In the genomic region with DNA sequence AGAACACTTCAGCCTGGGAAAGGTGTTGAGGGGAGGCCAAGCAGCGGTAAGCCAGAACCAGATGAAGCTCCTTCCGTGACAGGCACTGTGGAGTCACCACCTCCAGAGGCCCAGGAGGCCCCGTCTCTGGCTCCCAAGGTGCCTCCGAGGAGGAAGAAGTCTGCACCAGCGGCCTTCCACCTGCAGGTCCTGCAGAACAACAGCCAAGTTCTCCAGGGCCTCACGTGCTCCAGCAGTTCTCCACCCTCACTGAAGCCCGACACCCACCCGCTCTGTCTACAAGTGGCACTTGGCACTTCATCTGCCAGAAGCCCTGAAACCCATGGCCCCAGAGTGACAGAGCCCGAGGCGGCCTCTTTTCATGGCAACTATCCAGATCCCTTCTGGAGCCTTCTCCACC, we compare ENCODE assay signal across 17 mouse cellular contexts. TPM values are rescaled to one million over a fixed set of nuclear protein-coding genes. Genes with fewer than 3 reads are reported as not detected.
A peak's percentile ranks its signal among the peaks of the same experiment; 100 is the strongest.
DNase-seq lines count a peak whose midpoint lies in the region; ATAC-seq and TF ChIP-seq lines count a peak whose summit lies in the region.
"Had no signal": no experiment of that assay in that cellular context is flagged by ENCODE, and none has a peak within 500 bp of the region (broad histone marks: within the 10 kb centered on the region; RNA-seq: fewer than 3 reads in every experiment).

No protein-coding gene starts in this region.

- H3K4me3 ChIP-seq in heart, embryonic 11.5 days (ENCODE audit: low read depth, low read length) = no peak overlapping the region
- H3K4me3 ChIP-seq in heart, embryonic 16.5 days (ENCODE audit: low read length) = no peak overlapping the region
- H3K4me3 ChIP-seq in heart, postnatal 0 days (ENCODE audit: low read depth, low read length) = no peak overlapping the region
- H3K4me3 ChIP-seq in intestine, embryonic 15.5 days (replicated peaks) = no peak overlapping the region
- H3K4me3 ChIP-seq: embryonic facial prominence, embryonic 12.5 days; forebrain, embryonic 15.5 days; hindbrain, embryonic 15.5 days had no signal

- H3K4me2 ChIP-seq in heart, embryonic 11.5 days = no peak overlapping the region
- no peak overlapping the region for H3K4me2 ChIP-seq in heart, embryonic 16.5 days (ENCODE audit: low read depth, low read length)
- H3K4me2 ChIP-seq in heart, postnatal 0 days (ENCODE audit: low read depth, low read length) = no peak overlapping the region
- no peak overlapping the region for H3K4me2 ChIP-seq in intestine, embryonic 15.5 days (replicated peaks)
- H3K4me2 ChIP-seq: embryonic facial prominence, embryonic 12.5 days; forebrain, embryonic 15.5 days; hindbrain, embryonic 15.5 days had no signal

- ATAC-seq in heart, embryonic 11.5 days (replicated peaks; ENCODE audit: insufficient number of reproducible peaks, low FRiP score, low TSS enrichment) = no peak
- ATAC-seq in heart, embryonic 16.5 days (replicated peaks; ENCODE audit: extremely low read depth, insufficient read depth, low FRiP score) = peak; percentile 90
- peak; percentile 91 for ATAC-seq in heart, postnatal 0 days (ENCODE audit: insufficient read depth, low read depth)
- peak; percentile 51 for ATAC-seq in intestine, embryonic 15.5 days
- ATAC-seq: forebrain, embryonic 15.5 days had no signal

- intact Hi-C loops in heart, postnatal 25 days (cut with DNase I) = no loop called here

- TF ChIP-seq EP300 in heart, postnatal 0 days (IDR thresholded peaks at IDR 0.05; ENCODE audit: low read depth) = no peak

- TF ChIP-seq CTCF in heart, postnatal 0 days (IDR thresholded peaks at IDR 0.05; ENCODE audit: low read depth) = no peak

- no peaks in the 10 kb centered on the region for H3K36me3 ChIP-seq in heart, embryonic 11.5 days (ENCODE audit: control insufficient read depth, insufficient read depth, low read length)
- H3K36me3 ChIP-seq in heart, embryonic 16.5 days (ENCODE audit: control insufficient read depth, insufficient read depth) = peaks cover 16% of the 10 kb centered on the region
- peaks cover 37% of the 10 kb centered on the region for H3K36me3 ChIP-seq in heart, postnatal 0 days (replicated peaks; ENCODE audit: control insufficient read depth, insufficient read depth, low read length)
- H3K36me3 ChIP-seq in intestine, embryonic 15.5 days = peaks cover 16% of the 10 kb centered on the region; the same call in 1 of the 2 replicates

- H3K9ac ChIP-seq in heart, embryonic 11.5 days (ENCODE audit: low read depth, low read length) = no peak overlapping the region
- no peak overlapping the region for H3K9ac ChIP-seq in heart, embryonic 16.5 days (ENCODE audit: low read length)
- no peak overlapping the region for H3K9ac ChIP-seq in heart, postnatal 0 days (replicated peaks; ENCODE audit: low read depth, low read length)
- no peak overlapping the region for H3K9ac ChIP-seq in intestine, embryonic 15.5 days
- H3K9ac ChIP-seq: embryonic facial prominence, embryonic 12.5 days; forebrain, embryonic 15.5 days; hindbrain, embryonic 15.5 days had no signal

- no peaks in the 10 kb centered on the region for H3K9me3 ChIP-seq in heart, embryonic 11.5 days (replicated peaks; ENCODE audit: control insufficient read depth, low read length)
- no peaks in the 10 kb centered on the region for H3K9me3 ChIP-seq in heart, embryonic 16.5 days (replicated peaks; ENCODE audit: control insufficient read depth, low read length)
- no peaks in the 10 kb centered on the region for H3K9me3 ChIP-seq in heart, postnatal 0 days (replicated peaks; ENCODE audit: control insufficient read depth, low read length)
- no peaks in the 10 kb centered on the region for H3K9me3 ChIP-seq in intestine, embryonic 15.5 days
- H3K9me3 ChIP-seq: embryonic facial prominence, embryonic 12.5 days; forebrain, embryonic 15.5 days; hindbrain, embryonic 15.5 days had no signal

- no peaks in the 10 kb centered on the region; the same call in 1 of the 2 replicates for H3K27me3 ChIP-seq in heart, embryonic 11.5 days (ENCODE audit: control insufficient read depth, insufficient read depth, low read length)
- no peaks in the 10 kb centered on the region for H3K27me3 ChIP-seq in heart, embryonic 16.5 days (ENCODE audit: control insufficient read depth, insufficient read depth, low read length)
- no peaks in the 10 kb centered on the region for H3K27me3 ChIP-seq in heart, postnatal 0 days (ENCODE audit: control insufficient read depth, insufficient read depth, low read length)
- no peaks in the 10 kb centered on the region for H3K27me3 ChIP-seq in intestine, embryonic 15.5 days (replicated peaks)
- H3K27me3 ChIP-seq: embryonic facial prominence, embryonic 12.5 days; forebrain, embryonic 15.5 days; hindbrain, embryonic 15.5 days had no signal

- H3K27ac ChIP-seq in heart, embryonic 11.5 days (ENCODE audit: low read depth, low read length) = no peak overlapping the region
- H3K27ac ChIP-seq in heart, embryonic 16.5 days (ENCODE audit: low read length) = peak overlapping the region; percentile 26; the same call in 1 of the 2 replicates
- peak overlapping the region; percentile 23 for H3K27ac ChIP-seq in heart, postnatal 0 days (ENCODE audit: low read depth)
- no peak overlapping the region for H3K27ac ChIP-seq in intestine, embryonic 15.5 days
- H3K27ac ChIP-seq: embryonic facial prominence, embryonic 12.5 days; forebrain, embryonic 15.5 days; hindbrain, embryonic 15.5 days had no signal

- H3K4me1 ChIP-seq in heart, embryonic 11.5 days (ENCODE audit: control insufficient read depth, insufficient read depth, low read length) = no peaks in the 10 kb centered on the region
- H3K4me1 ChIP-seq in heart, embryonic 16.5 days (ENCODE audit: control insufficient read depth, insufficient read depth, low read length) = peaks cover 10% of the 10 kb centered on the region
- H3K4me1 ChIP-seq in heart, postnatal 0 days (ENCODE audit: control insufficient read depth, insufficient read depth) = peaks cover 11% of the 10 kb centered on the region; the same call in 1 of the 2 replicates
- H3K4me1 ChIP-seq in intestine, embryonic 15.5 days (replicated peaks) = no peaks in the 10 kb centered on the region
- H3K4me1 ChIP-seq: embryonic facial prominence, embryonic 12.5 days; forebrain, embryonic 15.5 days; hindbrain, embryonic 15.5 days had no signal

- peak; percentile 20 to 21 for DNase-seq in heart, adult 18-20 months
- DNase-seq in heart, postnatal 25 days (ENCODE audit: low spot score) = no peak
- peak; percentile 66 for DNase-seq in heart, postnatal 0 days (ENCODE audit: low spot score)
- no peak for DNase-seq in cerebellum, postnatal 10 days
- no peak for DNase-seq in layer of hippocampus, postnatal 10 days (ENCODE audit: low spot score in 2 of 2)
- DNase-seq: adrenal gland, postnatal 10 days; cerebellum, adult 11 months; cerebellum, adult 8-10 months; cerebellum, postnatal 25 days; gastrocnemius, postnatal 10 days; kidney, adult 18-20 months had no signal

- WGBS in heart, embryonic 11.5 days (ENCODE audit: insufficient replicate concordance) = 82% methylated on average over 10 of the region's 10 CpGs
- WGBS in heart, embryonic 16.5 days = 53% methylated on average over 10 of the region's 10 CpGs
- WGBS in heart, postnatal 0 days = 42% methylated on average over 10 of the region's 10 CpGs
- 83% methylated on average over 10 of the region's 10 CpGs for WGBS in intestine, embryonic 15.5 days

RNA-seq across cellular contexts. Expression of a gene that starts 42.0 kb away (rescaled TPM):
- total RNA-seq in heart, adult 18-20 months (2021) = 1 to 10 TPM; 6.4 to 7.5 TPM
- 3.1 and 4.3 TPM in 2 replicates for polyA plus RNA-seq in heart, embryonic 11.5 days (2014; fragmentation: Nextera tagmentation; extraction: Ambion mirVana)
- 4.7 and 5.3 TPM in 2 replicates for polyA plus RNA-seq in heart, embryonic 16.5 days (2015; fragmentation: Nextera tagmentation; extraction: Ambion mirVana)
- 10 to 100 TPM in 1 of 2 experiments, 1 to 10 TPM in 1; 6.0 to 10.4 TPM for total RNA-seq in heart, postnatal 25 days (2021)
- 4.2 and 6.8 TPM in 2 replicates for total RNA-seq in heart, postnatal 0 days (2014; rRNA removed; ENCODE audit: low replicate concordance)
- polyA plus RNA-seq in heart, postnatal 0 days (2015; fragmentation: Nextera tagmentation; extraction: Ambion mirVana) = 4.2 and 5.5 TPM in 2 replicates
- 4.8 and 5.3 TPM in 2 replicates for polyA plus RNA-seq in intestine, embryonic 15.5 days (2015; fragmentation: Nextera tagmentation; extraction: Ambion mirVana)
- 10 to 100 TPM; 20.2 to 25.2 TPM for total RNA-seq in layer of hippocampus, postnatal 10 days (2021)

RNA-seq across cellular contexts. Expression of a gene that starts 42.1 kb away (rescaled TPM):
- total RNA-seq in heart, adult 18-20 months (2021) = 10 to 100 TPM; 60.4 to 66.8 TPM
- polyA plus RNA-seq in heart, embryonic 11.5 days (2014; fragmentation: Nextera tagmentation; extraction: Ambion mirVana) = 138 and 158 TPM in 2 replicates
- polyA plus RNA-seq in heart, embryonic 16.5 days (2015; fragmentation: Nextera tagmentation; extraction: Ambion mirVana) = 128 and 134 TPM in 2 replicates
- total RNA-seq in heart, postnatal 25 days (2021) = 10 to 100 TPM; 68.5 to 68.6 TPM
- 23.2 and 43.4 TPM in 2 replicates for total RNA-seq in heart, postnatal 0 days (2014; rRNA removed; ENCODE audit: low replicate concordance)
- polyA plus RNA-seq in heart, postnatal 0 days (2015; fragmentation: Nextera tagmentation; extraction: Ambion mirVana) = 167 and 169 TPM in 2 replicates
- polyA plus RNA-seq in intestine, embryonic 15.5 days (2015; fragmentation: Nextera tagmentation; extraction: Ambion mirVana) = 155 and 165 TPM in 2 replicates
- total RNA-seq in layer of hippocampus, postnatal 10 days (2021) = 100 to 1,000 TPM; 172 to 182 TPM

Comparison
In these comparisons a context has a peak if more than half of its experiments do, and no peak if none do; other contexts are left out.
1. DNase-seq: peak in heart, adult 18-20 months (2 of 2) and heart, postnatal 0 days (single experiment); none in heart, postnatal 25 days (single experiment), cerebellum, postnatal 10 days (0 of 2) and layer of hippocampus, postnatal 10 days (0 of 2).
2. H3K27ac ChIP-seq: peak in heart, embryonic 16.5 days (single experiment) and heart, postnatal 0 days (single experiment); none in heart, embryonic 11.5 days (single experiment) and intestine, embryonic 15.5 days (single experiment).